Mouse (Mus musculus) liver, adult 2 months (tissue): Measurements from ENCODE around the gene Prkar2b.

Experiments used
- CTCF ChIP-seq: fragments of 200-500 bp; IDR thresholded peaks from 2 replicates; pipeline ENCODE4 v1.5.1; 2011; ENCODE audit warnings: low read depth, low read length, control low read depth
- POLR2A ChIP-seq: fragments of 200-500 bp; IDR thresholded peaks from 2 replicates; pipeline ENCODE4 v1.6.1; 2011; ENCODE audit warnings: low read length, control low read depth; ENCODE audit not compliant: insufficient read depth; ENCODE audit errors: extremely low read depth

- TF ChIP-seq CTCF (no peak), POLR2A (no peak)
Observed at GRCm38 (mm10) chr12:31925343-31925742, 135.8 kb downstream of the Prkar2b start.
